Mouse (Mus musculus) midbrain, postnatal 0 days (tissue): Measurements from ENCODE around the gene H2-DMb1. TPM values are rescaled to one million over a fixed set of nuclear protein-coding genes. Genes with fewer than 3 reads are reported as not detected.

Source experiments
- ATAC-seq: fragments of 200-750 bp; cut with Nextera tagmentation; 2 replicates; pipeline ENCODE4 v1.8.0; 2017; ENCODE audit warnings: moderate number of reproducible peaks, mild to moderate bottlenecking, moderate TSS enrichment, moderate library complexity; ENCODE audit not compliant: low FRiP score
- DNase-seq: peaks from one replicate; pipeline ENCODE4 v3.0.0-alpha.2; 2015; ENCODE audit warnings: low spot score
- H3K27ac ChIP-seq: fragments of 300-500 bp; sonication (generic); 2 replicates; pipeline ENCODE4 v1.5.1; 2014; ENCODE audit warnings: low read depth, mild to moderate bottlenecking, low read length, mixed read lengths
- H3K27me3 ChIP-seq: fragments of 300-500 bp; sonication (generic); 2 replicates; pipeline ENCODE4 v1.6.1; 2014; ENCODE audit warnings: low read length, control low read depth, mixed read lengths; ENCODE audit not compliant: insufficient read depth
- H3K36me3 ChIP-seq: fragments of 300-500 bp; sonication (generic); 2 replicates; pipeline ENCODE4 v1.6.1; 2014; ENCODE audit warnings: low read length, control low read depth, mixed read lengths; ENCODE audit not compliant: insufficient read depth
- H3K4me1 ChIP-seq: fragments of 300-500 bp; sonication (generic); 2 replicates; pipeline ENCODE4 v1.6.1; 2014; ENCODE audit warnings: mild to moderate bottlenecking, control low read depth, antibody characterized with exemption, low read length, mixed read lengths; ENCODE audit not compliant: insufficient read depth
- H3K4me2 ChIP-seq: fragments of 300-500 bp; sonication (generic); 2 replicates; pipeline ENCODE4 v1.6.1; 2014; ENCODE audit warnings: low read depth, mild to moderate bottlenecking, low read length, mixed read lengths; ENCODE audit not compliant: poor library complexity, severe bottlenecking
- H3K4me3 ChIP-seq: fragments of 300-500 bp; sonication (generic); 2 replicates; pipeline ENCODE4 v1.5.1; 2014; ENCODE audit warnings: low read depth, mild to moderate bottlenecking, low read length, moderate library complexity
- H3K9ac ChIP-seq: fragments of 300-500 bp; sonication (generic); replicated peaks from 2 replicates; pipeline ENCODE4 v1.6.1; 2014; ENCODE audit warnings: mild to moderate bottlenecking, low read length, moderate library complexity, mixed read lengths; ENCODE audit not compliant: poor library complexity, severe bottlenecking
- H3K9me3 ChIP-seq: fragments of 300-500 bp; sonication (generic); 2 replicates; pipeline ENCODE4 v1.6.1; 2016; ENCODE audit warnings: low read length, control low read depth
- CTCF ChIP-seq: IDR thresholded peaks from 2 replicates; pipeline ENCODE4 v1.5.1; 2016; ENCODE audit warnings: antibody characterized with exemption, mild to moderate bottlenecking
- WGBS: fragments of 180-500 bp; shearing (Covaris S2); extraction: QIAGEN DNeasy Blood & Tissue Kit; methylation state at CpG from one replicate; pipeline ENCODE4 v1.1.7; 2014; 5-methylcytosine and 5-hydroxymethylcytosine counted together
- polyA plus RNA-seq: library from polyadenylated mRNA; unstranded; fragments of >200 nt; fragmentation: Nextera tagmentation; extraction: Ambion mirVana; gene quantifications from 2 replicates; pipeline ENCODE4 v1.2.1, GENCODE M21; 2015
- total RNA-seq: library from RNA; depleted of rRNA; stranded (reverse); fragments of >200 nt; gene quantifications from 2 replicates; pipeline ENCODE4 v1.2.3, GENCODE M21; 2014

H2-DMb1 gene
- total and polyA plus RNA-seq, 2 experiments from 2014 or later = 2.3 to 4.7 TPM

GRCm38 (mm10) chr17:34120814-34121171 is 32.1 kb upstream of the H2-DMb1 start:
- peaks cover 7% of the 10 kb centered on the region for H3K4me1 ChIP-seq
- no peaks in the 10 kb centered on the region for H3K27me3 ChIP-seq
- H3K36me3 ChIP-seq = peaks cover 8% of the 10 kb centered on the region
- DNase-seq (no peak), ATAC-seq (0 out of 2 replicates have a peak, but pooled peaks have one; percentile 0)
- peak; percentile 9; the same call in 1 of the 2 replicates for TF ChIP-seq CTCF
- WGBS = under 1% methylated on average over 31 of the region's 31 CpGs
- H3K27ac ChIP-seq = peak overlapping the region; percentile 100
- peak overlapping the region; percentile 77 for H3K4me3 ChIP-seq
- peak overlapping the region; percentile 86 for H3K4me2 ChIP-seq
- H3K9me3 ChIP-seq = no peaks in the 10 kb centered on the region
- peak overlapping the region; percentile 93 for H3K9ac ChIP-seq

- H3K36me3 ChIP-seq = peaks cover 6% of the 10 kb centered on the region
- peaks cover 7% of the 10 kb centered on the region for H3K4me1 ChIP-seq
- no peaks in the 10 kb centered on the region for H3K27me3 ChIP-seq
- DNase-seq (peak; percentile 88), ATAC-seq (peak; percentile 12; the same call in 1 of the 2 replicates)
- WGBS = under 1% methylated on average over 34 of the region's 35 CpGs
- no peaks in the 10 kb centered on the region for H3K9me3 ChIP-seq
- peak overlapping the region; percentile 93 for H3K9ac ChIP-seq
- H3K27ac ChIP-seq = peak overlapping the region; percentile 100
- H3K4me3 ChIP-seq = peak overlapping the region; percentile 77
- peak overlapping the region; percentile 86 for H3K4me2 ChIP-seq
- TF ChIP-seq CTCF = no peak
These were observed 31.5 kb upstream of the H2-DMb1 start for GRCm38 (mm10) chr17:34121172-34121878.

DNA sequence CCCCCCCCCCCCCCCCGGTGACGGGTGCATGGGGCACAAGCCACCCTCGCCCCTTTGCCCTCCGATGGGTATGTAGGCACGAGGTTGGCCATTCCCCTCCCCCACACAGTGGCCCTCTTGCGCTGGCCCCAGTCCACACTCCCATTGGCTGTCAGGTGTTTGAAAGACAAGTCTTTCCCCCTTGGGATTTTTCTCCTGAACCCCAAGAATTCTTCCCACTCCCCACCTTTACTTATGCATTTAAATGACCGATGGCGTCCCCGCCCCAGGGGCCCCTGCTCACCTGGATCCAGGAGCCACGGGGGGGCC is 31.0 kb upstream of the H2-DMb1 start:
- Histone ChIP-seq H3K27ac (peak overlapping the region; percentile 100), H3K4me1 (peaks cover 7% of the 10 kb centered on the region), H3K27me3 (no peaks in the 10 kb centered on the region), H3K4me3 (peak overlapping the region; percentile 77), H3K9ac (peak overlapping the region; percentile 93), H3K4me2 (peak overlapping the region; percentile 86), H3K9me3 (no peaks in the 10 kb centered on the region), H3K36me3 (peaks cover under 1% of the 10 kb centered on the region; the same call in 1 of the 2 replicates)
- TF ChIP-seq CTCF = no peak
- WGBS = 3% methylated on average over 8 of the region's 10 CpGs
- peak; percentile 22; the same call in 1 of the 2 replicates for ATAC-seq
- peak; percentile 73 for DNase-seq

- WGBS = under 1% methylated on average over 58 of the region's 75 CpGs
- H3K36me3 ChIP-seq = no peaks in the 10 kb centered on the region
- peaks cover 7% of the 10 kb centered on the region for H3K4me1 ChIP-seq
- ATAC-seq = peak; percentile 53
- H3K9ac ChIP-seq = peak within 1 kb of the TSS; percentile 93
- peak within 1 kb of the TSS; percentile 86 for H3K4me2 ChIP-seq
- H3K27me3 ChIP-seq = no peaks in the 10 kb centered on the region
- peak; percentile 97 for DNase-seq
- H3K4me3 ChIP-seq = peak within 1 kb of the TSS; percentile 77
- H3K27ac ChIP-seq = peak within 1 kb of the TSS; percentile 100
- TF ChIP-seq CTCF = peak; percentile 29; the same call in 1 of the 2 replicates
- no peaks in the 10 kb centered on the region for H3K9me3 ChIP-seq
These were observed 30.5 kb upstream of the H2-DMb1 start, which contains the start of gene Brd2 for GRCm38 (mm10) chr17:34122188-34122984. TSS of gene Brd2 (minus strand) at chr17:34122634.

- H3K4me3 ChIP-seq = peak overlapping the region; percentile 77
- no peak for ATAC-seq
- TF ChIP-seq CTCF = no peak
- H3K36me3 ChIP-seq = no peaks in the 10 kb centered on the region
- H3K27ac ChIP-seq = peak overlapping the region; percentile 100; the same call in 1 of the 2 replicates
- WGBS = 2% methylated on average over 7 of the region's 7 CpGs
- H3K4me2 ChIP-seq = peak overlapping the region; percentile 86
- no peaks in the 10 kb centered on the region for H3K27me3 ChIP-seq
- H3K9ac ChIP-seq = peak overlapping the region; percentile 93
- DNase-seq = no peak
- peaks cover 7% of the 10 kb centered on the region for H3K4me1 ChIP-seq
- no peaks in the 10 kb centered on the region for H3K9me3 ChIP-seq
These were observed 29.8 kb upstream of the H2-DMb1 start for GRCm38 (mm10) chr17:34123111-34123510.

GRCm38 (mm10) chr17:34123518-34123917 is 29.4 kb upstream of the H2-DMb1 start:
- Histone ChIP-seq H3K4me2 (peak overlapping the region; percentile 86), H3K9ac (peak overlapping the region; percentile 93; the same call in 1 of the 2 replicates), H3K9me3 (no peaks in the 10 kb centered on the region), H3K27ac (peak overlapping the region; percentile 100; the same call in 1 of the 2 replicates), H3K36me3 (no peaks in the 10 kb centered on the region), H3K4me3 (peak overlapping the region; percentile 77), H3K4me1 (peaks cover 7% of the 10 kb centered on the region), H3K27me3 (no peaks in the 10 kb centered on the region)
- TF ChIP-seq CTCF = no peak
- DNase-seq (no peak), ATAC-seq (no peak)
- 4% methylated on average over 2 of the region's 2 CpGs for WGBS
